Mouse (Mus musculus) cortical plate, adult 2 months (tissue): ENCODE results near the gene Eif2b3. TPM values are rescaled to one million over a fixed set of nuclear protein-coding genes. Genes with fewer than 3 reads are reported as not detected.

Experiments used
- H3K27ac ChIP-seq: fragments of 200-500 bp; 2 replicates; pipeline ENCODE4 v1.5.1; 2012; ENCODE audit warnings: low read length, control low read depth, inconsistent platforms; ENCODE audit not compliant: insufficient read depth
- H3K4me1 ChIP-seq: fragments of 200-500 bp; 2 replicates; pipeline ENCODE4 v1.6.1; 2011; ENCODE audit warnings: low read length; ENCODE audit not compliant: control insufficient read depth, insufficient read depth
- H3K4me3 ChIP-seq: fragments of 200-500 bp; 2 replicates; pipeline ENCODE4 v1.5.1; 2011; ENCODE audit warnings: mild to moderate bottlenecking, low read length, control low read depth; ENCODE audit not compliant: insufficient read depth
- CTCF ChIP-seq: fragments of 200-500 bp; IDR thresholded peaks from 2 replicates; pipeline ENCODE4 v1.5.1; 2011; ENCODE audit warnings: mild to moderate bottlenecking, control low read depth, low read length; ENCODE audit not compliant: insufficient read depth; ENCODE audit errors: extremely low read depth
- POLR2A ChIP-seq: fragments of 200-500 bp; IDR thresholded peaks from 2 replicates; pipeline ENCODE4 v1.6.1; 2011; ENCODE audit warnings: mild to moderate bottlenecking, low read length, control low read depth; ENCODE audit not compliant: insufficient read depth; ENCODE audit errors: extremely low read depth
- polyA plus RNA-seq: library from polyadenylated mRNA; depleted of rRNA; stranded (reverse); fragments of >200 nt; gene quantifications from 2 replicates; pipeline ENCODE4 v1.2.3, GENCODE M21; 2012

Eif2b3 gene
- polyA plus RNA-seq, 1 experiment = 19.0 TPM

GRCm38 (mm10) chr4:117125910-117126674 is 106.9 kb downstream of the Eif2b3 start:
- H3K4me3 ChIP-seq = no peak overlapping the region
- peaks cover 7% of the 10 kb centered on the region; the same call in 1 of the 2 replicates for H3K4me1 ChIP-seq
- H3K27ac ChIP-seq = peak overlapping the region; percentile 97
- no peak for TF ChIP-seq CTCF
- peak; percentile 36; the same call in 1 of the 2 replicates for TF ChIP-seq POLR2A

DNA sequence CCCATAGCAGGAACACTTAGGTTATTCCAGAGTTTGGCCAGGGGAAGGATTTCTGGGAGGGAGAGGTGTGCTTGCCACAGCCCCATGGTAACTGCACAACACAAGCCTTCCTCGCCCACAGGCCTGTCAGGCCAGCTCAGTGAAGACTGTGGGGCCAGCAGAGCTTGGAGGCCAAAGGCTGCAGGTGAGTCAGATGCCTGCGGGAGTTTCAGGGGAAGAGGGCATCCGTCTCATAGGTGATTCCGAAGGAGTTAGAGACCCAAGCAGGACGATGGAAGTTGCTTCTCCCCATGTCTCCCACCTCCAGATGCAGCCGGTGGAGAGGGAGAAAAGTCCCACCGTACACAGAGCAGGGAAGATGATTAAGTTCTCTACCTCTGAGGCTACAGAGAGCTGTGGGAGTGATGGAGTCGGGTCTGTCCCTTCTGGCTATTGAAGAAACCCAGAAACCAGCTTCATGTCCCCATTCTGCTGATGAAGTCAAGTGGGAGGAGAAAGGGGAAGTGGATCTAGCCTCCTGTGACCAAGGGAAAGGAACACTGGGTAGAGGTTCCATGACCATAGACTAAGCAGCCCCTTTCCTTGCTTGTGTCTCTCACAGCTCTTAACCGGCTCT is 107.6 kb downstream of the Eif2b3 start, which contains the start of gene Tctex1d4:
Tctex1d4 (plus strand) TSS at position 120 of the 616 bp plus-strand sequence.
- no peak within 1 kb of the TSS for H3K4me3 ChIP-seq
- peak within 1 kb of the TSS; percentile 97 for H3K27ac ChIP-seq
- peaks cover 8% of the 10 kb centered on the region for H3K4me1 ChIP-seq
- TF ChIP-seq POLR2A (no peak), CTCF (no peak)

DNA sequence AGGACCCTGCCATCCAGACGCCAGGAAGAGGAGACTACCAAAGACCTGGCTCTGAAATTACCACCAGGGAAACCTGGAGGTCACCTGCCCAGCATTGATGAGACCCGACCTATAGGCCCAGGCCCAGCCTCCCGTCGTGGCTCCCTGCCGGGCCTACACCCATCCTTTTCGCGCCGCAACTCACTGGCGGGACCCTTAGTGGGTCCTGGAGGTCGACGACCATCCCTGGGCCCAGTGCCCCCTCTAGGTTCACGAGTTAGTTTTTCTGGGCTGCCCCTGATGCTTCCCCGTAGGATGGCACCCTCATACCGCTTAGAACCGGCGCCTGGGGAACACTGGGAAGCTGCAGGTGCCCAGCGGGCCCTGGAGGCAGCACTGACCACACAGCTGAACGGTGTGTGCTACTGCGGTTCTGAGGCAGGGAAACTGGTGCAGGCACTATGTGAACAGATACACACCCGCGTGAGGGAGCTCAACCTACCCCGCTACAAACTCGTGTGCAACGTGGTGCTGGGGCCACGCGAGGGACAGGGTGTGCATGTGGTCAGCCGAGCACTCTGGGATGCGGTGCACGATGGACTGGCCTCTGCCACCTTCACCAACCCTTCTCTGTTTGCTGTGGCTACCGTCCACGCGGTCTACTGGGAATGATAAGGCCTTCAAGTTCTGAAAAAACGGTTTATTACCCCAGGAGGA is 108.9 kb downstream of the Eif2b3 start:
- TF ChIP-seq CTCF (no peak), POLR2A (no peak)
- H3K27ac ChIP-seq = no peak overlapping the region
- H3K4me3 ChIP-seq = no peak overlapping the region
- peaks cover 13% of the 10 kb centered on the region for H3K4me1 ChIP-seq

DNA sequence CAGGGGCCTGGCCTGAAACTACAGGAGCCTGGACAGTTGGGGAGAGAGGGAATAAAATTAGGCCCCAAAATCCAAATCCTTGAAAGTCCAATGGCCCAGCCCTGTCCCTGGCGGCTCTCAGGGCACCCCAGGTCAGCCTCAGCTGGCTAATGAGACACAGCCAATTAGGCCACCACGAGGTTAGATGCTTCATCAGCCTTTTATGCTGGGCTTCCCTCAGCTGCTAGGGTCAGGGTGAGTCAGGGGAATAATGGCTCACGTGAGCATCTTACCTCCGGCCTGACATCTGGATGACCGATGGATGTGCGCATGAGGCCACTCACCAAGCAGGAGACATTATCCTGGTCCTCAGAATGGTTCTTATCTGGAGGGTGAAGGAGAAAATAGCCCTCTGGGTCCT is 111.6 kb downstream of the Eif2b3 start:
- peaks cover 7% of the 10 kb centered on the region for H3K4me1 ChIP-seq
- no peak for TF ChIP-seq POLR2A
- no peak for TF ChIP-seq CTCF
- H3K27ac ChIP-seq = no peak overlapping the region
- no peak overlapping the region for H3K4me3 ChIP-seq

GRCm38 (mm10) chr4:117131198-117131597 is 112.0 kb downstream of the Eif2b3 start:
- Histone ChIP-seq H3K4me3 (no peak overlapping the region; the same call in 1 of the 2 replicates), H3K27ac (no peak overlapping the region), H3K4me1 (peaks cover 6% of the 10 kb centered on the region)
- TF ChIP-seq CTCF (no peak), POLR2A (no peak)

DNA sequence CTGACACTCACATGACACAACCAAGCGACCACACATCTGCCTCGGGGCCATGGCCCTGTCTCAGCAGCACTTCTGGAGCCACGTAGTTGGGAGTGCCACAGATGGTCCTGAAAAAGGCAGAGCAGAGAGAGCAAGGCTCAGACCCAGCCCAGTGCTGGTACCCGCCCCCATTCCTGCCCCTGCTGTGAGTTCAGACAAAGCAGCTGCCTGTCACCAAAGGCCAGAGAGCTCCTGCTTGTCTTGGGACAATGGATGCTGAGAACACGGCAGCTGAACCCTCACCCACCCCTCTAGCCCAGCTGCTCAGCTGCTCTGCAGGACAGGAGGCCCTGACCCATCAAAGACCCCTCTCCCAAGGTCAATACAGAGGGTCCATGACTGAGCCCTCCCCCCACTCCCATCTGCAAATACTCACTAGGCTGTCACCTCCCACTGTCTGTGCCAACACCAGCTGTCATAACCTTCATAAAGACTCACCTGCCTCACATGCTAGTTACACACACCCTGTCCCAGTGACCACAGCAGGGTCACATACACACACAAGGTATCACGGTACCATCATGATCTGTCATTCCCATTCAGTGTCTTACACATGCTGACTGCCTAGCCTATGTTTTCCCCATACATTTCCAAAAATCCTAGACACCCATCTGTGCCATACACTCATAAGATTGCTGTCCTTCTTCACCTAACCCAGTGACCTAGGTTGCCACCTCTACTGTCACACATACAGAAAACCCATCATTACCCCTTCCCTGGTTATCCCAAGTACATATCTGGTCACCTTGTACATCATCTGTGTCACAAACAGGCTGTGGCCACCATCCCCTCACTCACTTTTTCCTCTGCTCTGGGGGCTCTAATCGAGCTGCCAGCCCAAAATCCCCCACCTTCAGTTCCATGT is 112.9 kb downstream of the Eif2b3 start:
- peaks cover 6% of the 10 kb centered on the region for H3K4me1 ChIP-seq
- H3K4me3 ChIP-seq = peak overlapping the region; percentile 89
- TF ChIP-seq CTCF (no peak), POLR2A (no peak)
- H3K27ac ChIP-seq = 0 out of 2 replicates have a peak overlapping the region, but pooled peaks have one; percentile 48

GRCm38 (mm10) chr4:117132794-117133143 is 113.6 kb downstream of the Eif2b3 start:
- Histone ChIP-seq H3K4me1 (peaks cover 6% of the 10 kb centered on the region), H3K4me3 (peak overlapping the region; percentile 89), H3K27ac (no peak overlapping the region)
- no peak for TF ChIP-seq POLR2A
- no peak for TF ChIP-seq CTCF

- peak overlapping the region; percentile 89 for H3K4me3 ChIP-seq
- TF ChIP-seq POLR2A (no peak), CTCF (no peak)
- H3K4me1 ChIP-seq = peaks cover 6% of the 10 kb centered on the region
- no peak overlapping the region; the same call in 1 of the 2 replicates for H3K27ac ChIP-seq
These were observed 114.2 kb downstream of the Eif2b3 start for GRCm38 (mm10) chr4:117133366-117133796.
